Mouse (Mus musculus) layer of hippocampus, adult 18-20 months (tissue): ENCODE data around the gene Zfhx3. TPM values are rescaled to one million over a fixed set of nuclear protein-coding genes. Genes with fewer than 3 reads are reported as not detected.
A peak's percentile ranks its signal among the peaks of the same experiment; 100 is the strongest.

ENCODE experiments used
- DNase-seq, 2 experiments: peaks; one replicate each; pipeline ENCODE4 v3.0.0; 2022; ENCODE audit warnings: low spot score in 2 of 2
- total RNA-seq, 2 experiments: library from RNA; stranded (reverse); gene quantifications; 2 replicates each; pipeline ENCODE4 v1.2.3; 2021

The Zfhx3 gene
- total RNA-seq, 2 experiments from 2014 or later, result 4.6 to 4.8 TPM

GRCm38 (mm10) chr8:108089632-108090031, 147.2 kb downstream of the Zfhx3 start:
- no peak for DNase-seq

- no peak for DNase-seq
Measured at GRCm38 (mm10) chr8:108098598-108098997, 156.2 kb downstream of the Zfhx3 start.

- DNase-seq, result peak; percentile 45 to 83
Measured at GRCm38 (mm10) chr8:108101131-108101530, 158.7 kb downstream of the Zfhx3 start.

- peak; percentile 4 to 37 for DNase-seq
Measured at GRCm38 (mm10) chr8:108101978-108102865, 159.8 kb downstream of the Zfhx3 start.

- DNase-seq, result no peak
Measured at GRCm38 (mm10) chr8:108104471-108105098, 162.1 kb downstream of the Zfhx3 start.

DNA sequence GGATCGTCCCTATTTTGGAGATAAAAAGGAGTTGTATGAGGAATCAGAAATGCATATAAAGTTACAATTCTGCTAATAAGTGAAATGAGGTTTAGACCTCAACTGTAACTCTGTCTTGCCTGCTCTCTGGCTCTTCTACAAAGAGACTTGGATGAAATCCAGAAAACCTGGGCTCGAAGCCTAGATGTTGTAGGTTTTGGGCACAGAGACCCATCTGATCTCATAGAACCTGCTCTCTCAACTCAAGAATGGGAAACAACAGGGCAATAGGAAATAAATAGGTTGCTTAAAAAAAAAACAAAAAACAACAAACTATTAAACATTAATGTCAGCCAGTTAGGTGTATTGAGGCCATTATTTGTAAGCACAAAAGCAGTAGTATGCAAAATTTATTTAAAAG, 182.6 kb downstream of the Zfhx3 start:
- peak; percentile 43 to 78 for DNase-seq

DNA sequence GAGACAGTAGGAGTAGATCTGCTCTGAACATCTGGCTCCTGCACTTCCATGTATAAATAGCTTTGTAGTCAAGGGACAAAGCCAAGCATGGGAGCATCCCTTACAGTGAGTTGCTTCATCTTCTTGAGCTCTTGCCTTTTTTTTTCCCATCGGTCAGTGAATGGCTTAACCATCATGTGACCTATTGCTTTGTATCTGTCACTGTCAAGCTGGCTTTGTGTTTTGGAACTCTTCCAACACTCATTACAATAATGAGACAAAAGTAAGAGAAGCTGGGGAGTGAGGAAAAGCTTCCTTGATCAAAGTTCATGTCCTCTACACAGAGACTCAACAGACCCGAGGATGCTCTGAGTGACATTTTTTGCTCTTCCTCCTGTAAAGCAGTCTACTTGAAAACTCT, 183.0 kb downstream of the Zfhx3 start:
- DNase-seq, result peak in 1 of 2 experiments; percentile 24

DNA sequence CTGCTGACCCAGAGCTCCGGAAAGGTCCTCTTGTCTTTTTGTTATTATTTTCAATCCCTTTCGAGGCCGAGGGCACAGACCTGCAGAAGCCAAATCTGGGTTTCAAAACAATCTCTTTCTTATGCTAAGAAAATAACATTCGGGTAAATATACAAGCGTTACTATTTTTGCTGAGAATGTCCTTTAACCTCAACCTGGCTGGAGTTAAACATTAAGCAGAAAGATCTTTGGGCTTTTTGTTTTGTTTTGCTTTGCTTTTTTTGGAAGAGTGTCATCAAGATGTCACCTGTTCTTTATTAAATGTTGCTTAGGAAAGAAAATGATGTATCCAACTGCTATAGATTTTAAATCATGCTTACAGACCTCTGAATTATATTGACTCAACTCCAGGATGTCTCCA, 204.1 kb downstream of the Zfhx3 start:
- no peak for DNase-seq

DNA sequence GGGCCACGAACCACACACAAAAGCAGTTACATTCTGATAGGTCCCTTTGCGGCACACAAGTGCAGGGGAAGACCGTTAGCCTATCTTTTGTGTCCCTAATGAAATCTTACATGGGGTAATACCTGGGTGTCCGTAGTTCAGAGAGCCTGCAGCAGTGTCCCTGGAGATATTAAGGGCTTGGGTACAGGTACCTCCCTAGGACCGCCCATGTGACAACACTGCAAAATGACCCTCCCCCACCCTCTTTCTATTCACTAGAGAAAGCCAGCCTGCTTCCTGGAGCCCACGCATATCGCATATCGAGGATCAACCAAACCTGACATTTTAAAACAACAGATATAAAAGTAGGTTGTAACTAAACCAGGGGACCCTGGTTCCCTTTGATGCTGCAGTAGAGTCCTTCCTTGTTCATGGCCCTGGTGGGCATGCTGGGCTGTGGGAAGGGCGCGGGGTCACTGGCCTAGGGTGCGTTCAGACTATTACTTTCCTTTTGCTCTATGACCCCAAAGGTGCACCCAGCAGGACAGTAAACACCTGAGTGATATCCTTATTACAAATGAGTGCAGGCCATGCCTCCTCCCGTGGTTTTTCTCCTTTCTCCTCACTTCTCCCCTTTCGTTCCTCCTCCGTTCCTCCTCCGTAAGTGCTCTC, 206.3 kb downstream of the Zfhx3 start:
- no peak for DNase-seq

- DNase-seq, result no peak
Measured at GRCm38 (mm10) chr8:108170804-108171203, 228.4 kb downstream of the Zfhx3 start.

DNA sequence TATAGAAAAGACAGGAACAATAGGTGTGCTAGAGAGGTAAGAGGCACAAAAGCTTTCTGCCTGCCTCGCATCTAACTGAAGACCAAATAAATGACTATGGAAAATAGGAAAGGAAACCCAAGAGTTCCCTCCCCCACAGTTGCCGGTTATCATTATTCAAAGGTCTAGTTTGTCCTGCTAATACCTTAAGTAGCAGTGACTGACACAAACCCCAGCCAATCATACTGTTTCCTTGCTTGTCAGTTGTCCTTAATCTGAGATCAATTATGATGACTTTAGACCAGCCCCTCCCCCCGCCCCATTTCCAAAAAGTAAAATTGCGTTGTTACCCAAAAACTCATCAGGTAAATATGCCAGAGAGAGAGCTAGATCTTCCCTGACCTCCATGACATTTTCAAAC, 240.9 kb downstream of the Zfhx3 start:
- DNase-seq, result no peak

- DNase-seq, result no peak
Measured at GRCm38 (mm10) chr8:108183948-108184347, 241.5 kb downstream of the Zfhx3 start.

GRCm38 (mm10) chr8:108186289-108186688, 243.8 kb downstream of the Zfhx3 start:
- no peak for DNase-seq

GRCm38 (mm10) chr8:108188044-108188443, 245.6 kb downstream of the Zfhx3 start:
- no peak for DNase-seq

DNA sequence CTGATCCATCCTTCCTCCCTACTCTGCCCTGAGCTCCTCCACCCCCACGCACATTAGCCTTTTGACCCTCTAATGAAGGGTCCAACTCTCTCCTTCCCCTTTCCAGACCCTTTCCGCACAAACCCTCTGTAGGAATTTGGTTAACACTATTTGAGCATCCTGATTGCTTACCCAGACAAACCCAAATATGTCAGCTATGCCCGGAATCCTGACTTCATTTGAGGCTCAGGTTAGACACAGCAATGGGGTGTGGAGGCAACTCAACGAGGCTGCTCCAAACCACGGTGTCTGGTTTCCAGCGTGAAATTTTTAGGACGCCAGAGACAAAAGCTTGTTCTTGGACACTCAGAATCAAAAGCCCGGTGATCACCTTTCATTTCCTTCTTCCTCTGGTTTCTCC, 252.1 kb downstream of the Zfhx3 start:
- no peak for DNase-seq

DNA sequence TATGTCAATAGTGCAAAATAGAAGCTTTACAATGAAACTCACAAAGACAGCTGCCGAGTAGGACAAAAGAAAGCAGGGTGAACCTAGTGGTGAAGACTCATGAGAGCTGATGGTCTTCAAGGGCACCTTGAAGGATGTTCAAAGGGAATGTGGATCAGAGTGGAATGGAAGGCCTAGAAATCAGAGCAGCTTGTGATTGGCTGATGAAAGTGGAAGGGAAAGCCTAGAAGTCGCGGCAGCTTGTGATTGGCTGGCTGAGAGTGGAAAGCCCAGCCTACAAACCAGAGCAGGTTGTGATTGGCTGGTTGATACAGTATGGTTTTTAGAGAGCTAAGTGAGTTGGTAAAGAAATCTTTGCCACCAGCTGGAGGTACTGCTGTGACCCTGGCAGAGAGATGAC, 272.6 kb downstream of the Zfhx3 start:
- DNase-seq, result no peak

DNA sequence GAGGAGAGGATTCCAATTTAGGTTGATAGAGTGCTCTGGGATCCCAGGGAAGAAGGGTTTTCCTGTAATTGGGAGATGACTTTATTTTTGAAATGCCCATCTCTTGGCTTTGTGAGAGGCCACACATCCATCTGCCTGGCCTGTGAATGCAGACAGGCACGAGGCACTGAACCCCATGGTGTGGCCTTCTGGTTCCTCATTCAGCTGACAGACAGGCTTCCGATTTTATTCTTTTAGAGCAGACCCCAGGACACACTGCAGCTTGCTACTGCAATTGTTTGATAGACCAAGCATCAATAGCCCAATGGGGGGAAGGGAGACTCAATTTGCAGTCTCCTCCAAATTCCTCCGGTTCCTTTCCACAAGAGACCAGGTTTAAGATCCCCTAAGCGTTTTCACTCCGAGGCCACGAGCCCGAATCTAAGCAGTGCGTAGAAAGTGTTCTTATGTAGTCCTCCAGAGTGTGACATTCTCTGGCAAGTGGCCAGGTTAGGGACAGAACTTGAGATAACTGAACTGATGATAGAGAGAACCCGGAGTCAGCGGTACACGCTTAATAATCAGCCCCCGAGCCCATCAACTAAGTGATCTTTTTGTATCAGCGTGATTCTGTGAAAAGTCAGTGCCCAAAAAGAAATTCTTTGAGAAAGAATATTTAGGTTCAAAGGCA, 275.9 kb downstream of the Zfhx3 start:
- no peak for DNase-seq

GRCm38 (mm10) chr8:108220511-108220910, 278.1 kb downstream of the Zfhx3 start:
- DNase-seq, result no peak

GRCm38 (mm10) chr8:108222091-108222490, 279.6 kb downstream of the Zfhx3 start:
- DNase-seq, result no peak

- DNase-seq, result no peak
Measured at GRCm38 (mm10) chr8:108232326-108232725, 289.9 kb downstream of the Zfhx3 start.

DNA sequence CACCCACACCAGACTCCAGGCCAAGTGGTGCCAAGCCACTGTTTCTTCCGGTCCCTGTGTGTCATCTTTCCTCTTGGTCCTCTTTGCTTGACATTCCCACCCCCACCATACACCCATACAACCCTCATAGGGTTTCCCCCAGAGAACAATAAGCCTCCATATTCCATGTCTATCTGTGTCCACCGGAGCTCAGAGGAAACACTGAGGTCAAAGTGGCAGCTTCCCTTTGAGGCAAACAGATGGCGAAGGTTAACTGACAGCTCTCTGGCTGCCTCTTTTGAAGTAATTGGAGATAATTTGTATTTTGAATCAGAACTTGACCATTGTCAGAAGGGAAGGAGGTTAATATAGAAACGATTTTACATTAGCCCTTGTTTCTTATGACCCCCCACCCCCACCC, 292.0 kb downstream of the Zfhx3 start:
- no peak for DNase-seq

DNA sequence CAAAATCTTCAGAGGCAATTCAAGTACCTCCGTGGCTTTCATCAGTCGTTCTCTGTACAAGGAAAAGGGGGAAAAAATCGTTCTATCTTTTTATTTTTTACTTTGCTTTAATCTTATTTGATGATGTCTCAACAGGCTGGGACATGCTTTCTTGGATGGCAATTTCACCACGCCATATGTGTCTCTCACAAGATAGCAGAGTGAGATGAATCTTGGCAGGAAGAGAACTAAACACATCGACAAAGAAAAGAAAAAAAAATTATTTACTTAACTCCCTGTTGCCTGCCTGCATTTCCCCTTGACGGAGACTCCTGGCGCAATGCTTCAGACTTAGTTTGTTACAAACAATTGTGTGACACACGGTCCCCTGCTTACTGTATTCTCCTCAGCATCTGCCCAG, 294.3 kb downstream of the Zfhx3 start:
- DNase-seq, result peak; percentile 10 to 35
